ENCODE assay signal across 16 mouse cellular contexts in genomic region chr19:55119541-55119940, GRCm38 (mm10). TPM values are rescaled to one million over a fixed set of nuclear protein-coding genes. Genes with fewer than 3 reads are reported as not detected.
DNase-seq lines count a peak whose midpoint lies in the region; ATAC-seq lines count a peak whose summit lies in the region.
"Had no signal": no experiment of that assay in that cellular context is flagged by ENCODE, and none has a peak within 500 bp of the region (broad histone marks: within the 10 kb centered on the region; RNA-seq: fewer than 3 reads in every experiment).

No protein-coding gene starts in this region.

- no peaks in the 10 kb centered on the region for H3K9me3 ChIP-seq in kidney, embryonic 14.5 days (ENCODE audit: control insufficient read depth, low read length)
- no peaks in the 10 kb centered on the region for H3K9me3 ChIP-seq in kidney, embryonic 16.5 days (ENCODE audit: low read length)
- H3K9me3 ChIP-seq: neural tube, embryonic 12.5 days had no signal

- peak; percentile 95 for DNase-seq in kidney, adult 11 months
- DNase-seq in kidney, adult 18-20 months = peak; percentile 85
- DNase-seq in skeletal muscle tissue, adult 2 months (ENCODE audit: low read depth, low spot score) = peak; percentile 38
- DNase-seq in spleen, postnatal 36 days (ENCODE audit: low spot score in 2 of 2) = no peak
- no peak for DNase-seq in left cerebral cortex, adult 9 months (ENCODE audit: low spot score in 2 of 2)
- DNase-seq: cerebellum, adult 18-20 months; lung, embryonic 14.5 days; retina, postnatal 1 day; thymus, postnatal 14 days had no signal

- H3K27me3 ChIP-seq in kidney, embryonic 14.5 days (ENCODE audit: control insufficient read depth, insufficient read depth, low read length) = no peaks in the 10 kb centered on the region
- H3K27me3 ChIP-seq in kidney, embryonic 16.5 days (ENCODE audit: insufficient read depth, low read length) = no peaks in the 10 kb centered on the region
- H3K27me3 ChIP-seq: neural tube, embryonic 12.5 days had no signal

- no peaks in the 10 kb centered on the region for H3K36me3 ChIP-seq in kidney, embryonic 14.5 days (ENCODE audit: control insufficient read depth, insufficient read depth, low read length)
- H3K36me3 ChIP-seq in kidney, embryonic 16.5 days (ENCODE audit: insufficient read depth, low read length) = no peaks in the 10 kb centered on the region
- H3K36me3 ChIP-seq: neural tube, embryonic 12.5 days had no signal

- H3K4me1 ChIP-seq in kidney, embryonic 14.5 days (ENCODE audit: control insufficient read depth, insufficient read depth, low read length) = peaks cover 14% of the 10 kb centered on the region; the same call in 1 of the 2 replicates
- H3K4me1 ChIP-seq in kidney, embryonic 16.5 days (ENCODE audit: insufficient read depth, low read length) = peaks cover 21% of the 10 kb centered on the region

- no peak overlapping the region for H3K9ac ChIP-seq in kidney, embryonic 14.5 days (ENCODE audit: low read depth, low read length)
- no peak overlapping the region for H3K9ac ChIP-seq in kidney, embryonic 16.5 days (replicated peaks; ENCODE audit: low read length)
- H3K9ac ChIP-seq: lung, embryonic 14.5 days; neural tube, embryonic 12.5 days had no signal

- ATAC-seq in kidney, embryonic 14.5 days (ENCODE audit: low FRiP score, low TSS enrichment) = no peak
- peak; percentile 60; the same call in 1 of the 2 replicates for ATAC-seq in kidney, embryonic 16.5 days (ENCODE audit: low FRiP score, low TSS enrichment)
- ATAC-seq: activated CD4-positive, CD25-positive, alpha-beta regulatory T cell, adult 4 months; CD4-positive, CD25-positive, alpha-beta regulatory T cell, adult 4 months; hindbrain, embryonic 16.5 days had no signal

- H3K4me2 ChIP-seq in kidney, embryonic 14.5 days (replicated peaks; ENCODE audit: low read depth, low read length) = no peak overlapping the region
- no peak overlapping the region for H3K4me2 ChIP-seq in kidney, embryonic 16.5 days (replicated peaks; ENCODE audit: low read depth, low read length)
- H3K4me2 ChIP-seq: lung, embryonic 14.5 days; midbrain, embryonic 11.5 days; neural tube, embryonic 12.5 days had no signal

- H3K27ac ChIP-seq in kidney, embryonic 14.5 days (ENCODE audit: low read depth, low read length) = no peak overlapping the region
- 0 out of 2 replicates have a peak overlapping the region, but pooled peaks have one; percentile 8 for H3K27ac ChIP-seq in kidney, embryonic 16.5 days (ENCODE audit: low read length)
- H3K27ac ChIP-seq: neural tube, embryonic 12.5 days had no signal

- no peak overlapping the region for H3K4me3 ChIP-seq in kidney, embryonic 14.5 days (ENCODE audit: low read length)
- H3K4me3 ChIP-seq in kidney, embryonic 16.5 days (ENCODE audit: low read length) = no peak overlapping the region
- H3K4me3 ChIP-seq: neural tube, embryonic 12.5 days had no signal

- WGBS in kidney, embryonic 14.5 days = 72% methylated on average over 2 of the region's 2 CpGs
- 65% methylated on average over 2 of the region's 2 CpGs for WGBS in kidney, embryonic 16.5 days

RNA-seq across cellular contexts. Expression of gene Gpam, which starts 7.5 kb away (rescaled TPM):
- polyA plus RNA-seq in kidney, embryonic 14.5 days (2014; fragmentation: Nextera tagmentation; extraction: Ambion mirVana) = 11.8 and 22.2 TPM in 2 replicates
- 20.1 and 20.6 TPM in 2 replicates for polyA plus RNA-seq in kidney, embryonic 16.5 days (2015; fragmentation: Nextera tagmentation; extraction: Ambion mirVana)

Comparison
In these comparisons a context has a peak if more than half of its experiments do, and no peak if none do; other contexts are left out.
1. DNase-seq: peak in kidney, adult 11 months (single experiment), kidney, adult 18-20 months (single experiment) and skeletal muscle tissue, adult 2 months (single experiment); none in spleen, postnatal 36 days (0 of 2) and left cerebral cortex, adult 9 months (0 of 2).